Mouse (Mus musculus) heart, adult 2 months (tissue): ENCODE data around the gene Lrp5.

Experiments
- CTCF ChIP-seq: fragments of 200-600 bp; IDR thresholded peaks from 2 replicates; pipeline ENCODE4 v1.8.1; 2022; ENCODE audit warnings: antibody characterized with exemption, mild to moderate bottlenecking, moderate library complexity
- EP300 ChIP-seq: fragments of 200-500 bp; IDR thresholded peaks from 2 replicates; pipeline ENCODE4 v1.6.1; 2011; ENCODE audit warnings: low read depth, low read length, control low read depth; ENCODE audit not compliant: insufficient read depth
- POLR2A ChIP-seq: fragments of 200-500 bp; IDR thresholded peaks from 2 replicates; pipeline ENCODE4 v1.6.1; 2011; ENCODE audit warnings: mild to moderate bottlenecking, low read depth, low read length, control low read depth; ENCODE audit not compliant: insufficient read depth

DNA sequence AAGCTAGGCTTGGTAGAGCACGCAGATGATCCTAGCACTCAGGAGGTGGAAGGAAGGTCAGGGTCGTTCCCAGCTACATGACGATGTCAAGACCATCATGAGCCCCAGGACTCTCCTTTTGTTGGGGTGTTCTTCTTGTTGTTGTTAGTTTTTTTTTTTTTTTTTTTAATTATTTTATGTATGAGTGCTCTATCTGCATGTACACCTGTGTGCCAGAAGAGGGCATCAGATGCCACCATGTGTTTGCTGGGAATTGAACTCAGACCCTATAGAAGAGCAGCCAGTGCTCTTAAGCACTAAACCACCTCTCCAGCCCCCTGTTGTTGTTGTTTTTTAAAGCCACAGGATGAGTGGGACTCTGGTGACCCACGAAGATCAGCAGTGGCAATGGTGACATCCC, 63.1 kb downstream of the Lrp5 start:
- TF ChIP-seq EP300: no peak
- TF ChIP-seq CTCF: peak; percentile 6; the same call in 1 of the 2 replicates
- TF ChIP-seq POLR2A: no peak
